Mouse (Mus musculus) heart, postnatal 0 days (tissue): ENCODE measurements around the gene Olfr1240. TPM values are rescaled to one million over a fixed set of nuclear protein-coding genes. Genes with fewer than 3 reads are reported as not detected.

Experiments
- ATAC-seq: fragments of 200-750 bp; cut with Nextera tagmentation; 2 replicates; pipeline ENCODE4 v1.8.0; 2017; ENCODE audit warnings: low read depth, moderate number of reproducible peaks, moderate library complexity; ENCODE audit not compliant: insufficient read depth
- DNase-seq: peaks from one replicate; pipeline ENCODE4 v3.0.0-alpha.2; 2016; ENCODE audit warnings: low spot score
- H3K27ac ChIP-seq: fragments of 300-500 bp; sonication (generic); 2 replicates; pipeline ENCODE4 v1.5.1; 2014; ENCODE audit warnings: low read depth, mild to moderate bottlenecking
- H3K27me3 ChIP-seq: fragments of 300-500 bp; sonication (generic); 2 replicates; pipeline ENCODE4 v1.6.1; 2014; ENCODE audit warnings: low read length, mixed read lengths; ENCODE audit not compliant: control insufficient read depth, insufficient read depth
- H3K36me3 ChIP-seq: fragments of 300-500 bp; sonication (generic); replicated peaks from 2 replicates; pipeline ENCODE4 v1.6.1; 2014; ENCODE audit warnings: low read length, mixed read lengths; ENCODE audit not compliant: control insufficient read depth, insufficient read depth
- H3K4me1 ChIP-seq: fragments of 300-500 bp; sonication (generic); 2 replicates; pipeline ENCODE4 v1.6.1; 2014; ENCODE audit warnings: antibody characterized with exemption; ENCODE audit not compliant: control insufficient read depth, insufficient read depth
- H3K4me2 ChIP-seq: fragments of 300-500 bp; sonication (generic); 2 replicates; pipeline ENCODE4 v1.6.1; 2014; ENCODE audit warnings: low read depth, mild to moderate bottlenecking, low read length, moderate library complexity
- H3K4me3 ChIP-seq: fragments of 300-500 bp; sonication (generic); 2 replicates; pipeline ENCODE4 v1.5.1; 2014; ENCODE audit warnings: low read depth, low read length
- H3K9ac ChIP-seq: fragments of 300-500 bp; sonication (generic); replicated peaks from 2 replicates; pipeline ENCODE4 v1.6.1; 2014; ENCODE audit warnings: low read depth, low read length, mixed read lengths
- H3K9me3 ChIP-seq: fragments of 300-500 bp; sonication (generic); replicated peaks from 2 replicates; pipeline ENCODE4 v1.6.1; 2016; ENCODE audit warnings: low read length; ENCODE audit not compliant: control insufficient read depth
- CTCF ChIP-seq: IDR thresholded peaks from 2 replicates; pipeline ENCODE4 v1.5.1; 2016; ENCODE audit warnings: antibody characterized with exemption, control low read depth, low read depth
- EP300 ChIP-seq: IDR thresholded peaks from 2 replicates; pipeline ENCODE4 v1.6.1; 2016; ENCODE audit warnings: antibody characterized with exemption, low read depth
- WGBS: fragments of 180-500 bp; shearing (Covaris S2); extraction: QIAGEN DNeasy Blood & Tissue Kit; methylation state at CpG from one replicate; pipeline ENCODE4 v1.1.7; 2014; 5-methylcytosine and 5-hydroxymethylcytosine counted together
- polyA plus RNA-seq: library from polyadenylated mRNA; unstranded; fragments of >200 nt; fragmentation: Nextera tagmentation; extraction: Ambion mirVana; gene quantifications from 2 replicates; pipeline ENCODE4 v1.2.1, GENCODE M21; 2015
- total RNA-seq: library from RNA; depleted of rRNA; stranded (reverse); fragments of >200 nt; gene quantifications from 2 replicates; pipeline ENCODE4 v1.2.3, GENCODE M21; 2014; ENCODE audit warnings: low replicate concordance; rRNA removed

The Olfr1240 gene
- total RNA-seq (not detected in 2 replicates), polyA plus RNA-seq (not detected in 2 replicates)

- DNase-seq (no peak), ATAC-seq (no peak)
- H3K9ac ChIP-seq: no peak within 1 kb of the TSS
- H3K4me1 ChIP-seq: no peaks in the 10 kb centered on the region
- H3K27me3 ChIP-seq: no peaks in the 10 kb centered on the region
- H3K9me3 ChIP-seq: no peaks in the 10 kb centered on the region
- H3K4me3 ChIP-seq: no peak within 1 kb of the TSS
- TF ChIP-seq CTCF (no peak), EP300 (no peak)
- H3K27ac ChIP-seq: no peak within 1 kb of the TSS
- H3K36me3 ChIP-seq: no peaks in the 10 kb centered on the region
- H3K4me2 ChIP-seq: no peak within 1 kb of the TSS
- 61% methylated on average over 3 of the region's 3 CpGs for WGBS
These were observed at the start of gene Olfr1240 for GRCm38 (mm10) chr2:89442900-89443299. Olfr1240 (minus strand) TSS chr2:89443000.

GRCm38 (mm10) chr2:89487026-89487425, 44.2 kb upstream of the Olfr1240 start, which contains the start of gene Olfr1241:
Olfr1241 (minus strand) TSS chr2:89487126.
- Histone ChIP-seq H3K27me3 (no peaks in the 10 kb centered on the region), H3K4me2 (no peak within 1 kb of the TSS), H3K9me3 (no peaks in the 10 kb centered on the region), H3K36me3 (no peaks in the 10 kb centered on the region), H3K27ac (no peak within 1 kb of the TSS), H3K4me3 (no peak within 1 kb of the TSS), H3K9ac (no peak within 1 kb of the TSS), H3K4me1 (no peaks in the 10 kb centered on the region)
- DNase-seq: no peak
- TF ChIP-seq CTCF (no peak), EP300 (no peak)
- ATAC-seq: no peak

GRCm38 (mm10) chr2:89420307-89420706, 22.5 kb downstream of the Olfr1240 start, which contains the start of gene Olfr1239:
Olfr1239 (minus strand) TSS chr2:89420407.
- no peaks in the 10 kb centered on the region for H3K9me3 ChIP-seq
- DNase-seq (no peak), ATAC-seq (no peak)
- no peaks in the 10 kb centered on the region for H3K4me1 ChIP-seq
- no peak within 1 kb of the TSS for H3K9ac ChIP-seq
- H3K36me3 ChIP-seq: no peaks in the 10 kb centered on the region
- TF ChIP-seq CTCF: no peak
- TF ChIP-seq EP300: no peak
- H3K4me3 ChIP-seq: no peak within 1 kb of the TSS
- 83% methylated on average over 2 of the region's 2 CpGs for WGBS
- no peak within 1 kb of the TSS for H3K4me2 ChIP-seq
- no peak within 1 kb of the TSS for H3K27ac ChIP-seq
- H3K27me3 ChIP-seq: no peaks in the 10 kb centered on the region

- no peak for ATAC-seq
- TF ChIP-seq EP300 (no peak), CTCF (no peak)
These were observed 28.2 kb downstream of the Olfr1240 start for GRCm38 (mm10) chr2:89414557-89414956.

GRCm38 (mm10) chr2:89409576-89409975, 33.2 kb downstream of the Olfr1240 start, which contains the start of gene Olfr1238:
Olfr1238 (minus strand) TSS chr2:89409676.
- H3K9me3 ChIP-seq: no peaks in the 10 kb centered on the region
- H3K4me2 ChIP-seq: no peak within 1 kb of the TSS
- H3K36me3 ChIP-seq: no peaks in the 10 kb centered on the region
- H3K27ac ChIP-seq: no peak within 1 kb of the TSS
- ATAC-seq (no peak), DNase-seq (no peak)
- H3K4me1 ChIP-seq: no peaks in the 10 kb centered on the region
- 80% methylated on average over 2 of the region's 2 CpGs for WGBS
- H3K4me3 ChIP-seq: no peak within 1 kb of the TSS
- H3K27me3 ChIP-seq: no peaks in the 10 kb centered on the region
- no peak within 1 kb of the TSS for H3K9ac ChIP-seq
- TF ChIP-seq EP300 (no peak), CTCF (no peak)

More at GRCm38 (mm10) chr2:89414557-89414956, 28.2 kb downstream of the Olfr1240 start:
- Histone ChIP-seq H3K27me3 (no peaks in the 10 kb centered on the region), H3K4me2 (no peak overlapping the region), H3K9me3 (no peaks in the 10 kb centered on the region), H3K9ac (no peak overlapping the region), H3K4me3 (no peak overlapping the region), H3K4me1 (no peaks in the 10 kb centered on the region), H3K36me3 (no peaks in the 10 kb centered on the region), H3K27ac (no peak overlapping the region)
- 91% methylated on average over 1 of the region's 1 CpGs for WGBS
- DNase-seq: no peak

GRCm38 (mm10) chr2:89400882-89401281, 41.9 kb downstream of the Olfr1240 start:
- Histone ChIP-seq H3K27me3 (no peaks in the 10 kb centered on the region), H3K9me3 (no peaks in the 10 kb centered on the region), H3K4me2 (no peak overlapping the region), H3K9ac (no peak overlapping the region), H3K4me1 (no peaks in the 10 kb centered on the region), H3K36me3 (no peaks in the 10 kb centered on the region), H3K4me3 (no peak overlapping the region), H3K27ac (no peak overlapping the region)
- 64% methylated on average over 1 of the region's 1 CpGs for WGBS
- TF ChIP-seq EP300 (no peak), CTCF (no peak)
- ATAC-seq: no peak
- DNase-seq: no peak

Other genes starting within 250 kb of the Olfr1240 start
- not detected in 2 replicates for gene Olfr1226, start 243.0 kb downstream of the Olfr1240 start, total RNA-seq
- gene Olfr1226, start 243.0 kb downstream of the Olfr1240 start, polyA plus RNA-seq: not detected in 2 replicates
- not detected in 2 replicates for gene Olfr1228, start 188.9 kb downstream of the Olfr1240 start, total RNA-seq
- gene Olfr1228, start 188.9 kb downstream of the Olfr1240 start, polyA plus RNA-seq: not detected in 2 replicates
- gene Olfr1229, start 155.0 kb downstream of the Olfr1240 start, total RNA-seq: not detected in 2 replicates
- gene Olfr1229, start 155.0 kb downstream of the Olfr1240 start, polyA plus RNA-seq: not detected in 2 replicates
- gene Olfr1230, start 145.7 kb downstream of the Olfr1240 start, total RNA-seq: not detected in 2 replicates
- gene Olfr1230, start 145.7 kb downstream of the Olfr1240 start, polyA plus RNA-seq: not detected in 2 replicates
- gene Olfr1231, start 135.9 kb downstream of the Olfr1240 start, total RNA-seq: not detected in 2 replicates
- gene Olfr1231, start 135.9 kb downstream of the Olfr1240 start, polyA plus RNA-seq: not detected in 2 replicates
- gene Olfr1232, start 113.3 kb downstream of the Olfr1240 start, total RNA-seq: not detected in 2 replicates
- not detected in 2 replicates for gene Olfr1232, start 113.3 kb downstream of the Olfr1240 start, polyA plus RNA-seq
- gene Olfr1233, start 100.6 kb downstream of the Olfr1240 start, total RNA-seq: not detected in 2 replicates
- not detected in 2 replicates for gene Olfr1233, start 100.6 kb downstream of the Olfr1240 start, polyA plus RNA-seq
- gene Olfr1234, start 78.1 kb downstream of the Olfr1240 start, total RNA-seq: not detected in 2 replicates
- not detected in 2 replicates for gene Olfr1234, start 78.1 kb downstream of the Olfr1240 start, polyA plus RNA-seq
- not detected in 2 replicates for gene Olfr1238, start 33.3 kb downstream of the Olfr1240 start, total RNA-seq
- not detected in 2 replicates for gene Olfr1238, start 33.3 kb downstream of the Olfr1240 start, polyA plus RNA-seq
- gene Olfr1239, start 22.6 kb downstream of the Olfr1240 start, total RNA-seq: not detected in 2 replicates
- not detected in 2 replicates for gene Olfr1239, start 22.6 kb downstream of the Olfr1240 start, polyA plus RNA-seq
- not detected in 2 replicates for gene Olfr1241, start 44.1 kb upstream of the Olfr1240 start, total RNA-seq
- not detected in 2 replicates for gene Olfr1241, start 44.1 kb upstream of the Olfr1240 start, polyA plus RNA-seq
- gene Olfr1242, start 55.3 kb upstream of the Olfr1240 start, total RNA-seq: not detected in 2 replicates
- not detected in 2 replicates for gene Olfr1242, start 55.3 kb upstream of the Olfr1240 start, polyA plus RNA-seq
- not detected in 2 replicates for gene Olfr1243, start 88.5 kb upstream of the Olfr1240 start, total RNA-seq
- gene Olfr1243, start 88.5 kb upstream of the Olfr1240 start, polyA plus RNA-seq: not detected in 2 replicates
- not detected in 2 replicates for gene Olfr1245, start 135.4 kb upstream of the Olfr1240 start, total RNA-seq
- not detected in 2 replicates for gene Olfr1245, start 135.4 kb upstream of the Olfr1240 start, polyA plus RNA-seq
- gene Olfr1246, start 150.2 kb upstream of the Olfr1240 start, total RNA-seq: not detected in 2 replicates
- gene Olfr1246, start 150.2 kb upstream of the Olfr1240 start, polyA plus RNA-seq: not detected in 2 replicates
- not detected in 2 replicates for gene Olfr1247, start 171.1 kb upstream of the Olfr1240 start, total RNA-seq
- not detected in 2 replicates for gene Olfr1247, start 171.1 kb upstream of the Olfr1240 start, polyA plus RNA-seq
- not detected in 2 replicates for gene Olfr1248, start 175.2 kb upstream of the Olfr1240 start, total RNA-seq
- gene Olfr1248, start 175.2 kb upstream of the Olfr1240 start, polyA plus RNA-seq: not detected in 2 replicates
- not detected in 2 replicates for gene Olfr1249, start 192.0 kb upstream of the Olfr1240 start, total RNA-seq
- gene Olfr1249, start 192.0 kb upstream of the Olfr1240 start, polyA plus RNA-seq: not detected in 2 replicates
- gene Olfr1250, start 218.5 kb upstream of the Olfr1240 start, total RNA-seq: not detected in 2 replicates
- gene Olfr1250, start 218.5 kb upstream of the Olfr1240 start, polyA plus RNA-seq: not detected in 2 replicates
- gene Olfr1251, start 228.9 kb upstream of the Olfr1240 start, total RNA-seq: not detected in 2 replicates
- gene Olfr1251, start 228.9 kb upstream of the Olfr1240 start, polyA plus RNA-seq: not detected in 2 replicates